Mouse (Mus musculus) embryonic facial prominence, embryonic 13.5 days (tissue): ENCODE data around the gene Kcnj9. TPM values are rescaled to one million over a fixed set of nuclear protein-coding genes. Genes with fewer than 3 reads are reported as not detected.
A peak's percentile ranks its signal among the peaks of the same experiment; 100 is the strongest.

ENCODE experiments used
- ATAC-seq: fragments of 200-750 bp; cut with Nextera tagmentation; 2 replicates; pipeline ENCODE4 v1.8.0; 2017; ENCODE audit warnings: low read depth; ENCODE audit not compliant: insufficient number of reproducible peaks, insufficient read depth, low FRiP score, low TSS enrichment
- H3K27ac ChIP-seq: fragments of 300-500 bp; sonication (generic); 2 replicates; pipeline ENCODE4 v1.5.1; 2015; ENCODE audit warnings: moderate library complexity, mild to moderate bottlenecking, inconsistent platforms
- H3K27me3 ChIP-seq: fragments of 300-500 bp; sonication (generic); 2 replicates; pipeline ENCODE4 v1.6.1; 2015; ENCODE audit warnings: mild to moderate bottlenecking, inconsistent platforms
- H3K36me3 ChIP-seq: fragments of 300-500 bp; sonication (generic); 2 replicates; pipeline ENCODE4 v1.6.1; 2015; ENCODE audit warnings: mild to moderate bottlenecking, inconsistent platforms
- H3K4me1 ChIP-seq: fragments of 300-500 bp; sonication (generic); 2 replicates; pipeline ENCODE4 v1.6.1; 2015; ENCODE audit warnings: inconsistent platforms
- H3K4me2 ChIP-seq: fragments of 300-500 bp; sonication (generic); 2 replicates; pipeline ENCODE4 v1.6.1; 2015; ENCODE audit warnings: moderate library complexity, mild to moderate bottlenecking, inconsistent platforms
- H3K4me3 ChIP-seq: fragments of 300-500 bp; sonication (generic); 2 replicates; pipeline ENCODE4 v1.5.1; 2015; ENCODE audit warnings: mild to moderate bottlenecking, inconsistent platforms
- H3K9ac ChIP-seq: fragments of 300-500 bp; sonication (generic); 2 replicates; pipeline ENCODE4 v1.6.1; 2015; ENCODE audit warnings: mild to moderate bottlenecking, inconsistent platforms
- H3K9me3 ChIP-seq: fragments of 300-500 bp; sonication (generic); 2 replicates; pipeline ENCODE4 v1.6.1; 2016; ENCODE audit warnings: inconsistent platforms
- WGBS: fragments of 180-500 bp; shearing (Covaris S2); methylation state at CpG from one replicate; pipeline ENCODE4 v1.1.7; 2015; ENCODE audit warnings: mixed read lengths; 5-methylcytosine and 5-hydroxymethylcytosine counted together
- polyA plus RNA-seq: library from polyadenylated mRNA; unstranded; fragments of >200 nt; fragmentation: Nextera tagmentation; extraction: Ambion mirVana; gene quantifications from 2 replicates; pipeline ENCODE4 v1.2.1, GENCODE M21; 2015

The Kcnj9 gene
- 0.07 TPM in 1 of 2 replicates, not detected in the other for polyA plus RNA-seq

DNA sequence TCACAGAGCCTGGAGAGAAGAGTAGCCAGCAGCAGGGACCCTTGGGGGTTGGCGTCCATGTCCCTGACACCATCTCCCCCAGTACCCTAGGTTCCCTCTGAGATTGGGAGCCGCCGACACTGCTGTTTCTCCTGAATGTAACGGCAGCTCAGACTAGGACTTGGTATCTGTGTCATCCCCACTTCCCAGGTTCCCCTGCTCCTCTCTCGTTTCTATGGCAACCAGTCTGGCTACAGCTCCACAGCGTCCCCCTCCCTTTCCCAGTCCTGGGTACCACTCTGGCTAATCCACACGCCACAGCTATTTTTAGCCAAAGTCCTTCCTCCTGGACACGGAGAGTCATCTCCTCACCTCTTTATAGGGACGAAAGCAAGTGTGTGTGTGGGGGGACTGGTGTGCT lies at the start of gene Kcnj9:
Gene Kcnj9 (minus strand): TSS at position 188 of the 400 bp plus-strand sequence.
- no peak for ATAC-seq
- WGBS, result 35% methylated on average over 9 of the region's 9 CpGs
- H3K27me3 ChIP-seq, result peaks cover 79% of the 10 kb centered on the region
- no peaks in the 10 kb centered on the region for H3K9me3 ChIP-seq
- peaks cover 8% of the 10 kb centered on the region; the same call in 1 of the 2 replicates for H3K4me1 ChIP-seq
- H3K9ac ChIP-seq, result no peak within 1 kb of the TSS
- no peak within 1 kb of the TSS for H3K4me2 ChIP-seq
- H3K36me3 ChIP-seq, result no peaks in the 10 kb centered on the region
- H3K27ac ChIP-seq, result no peak within 1 kb of the TSS
- no peak within 1 kb of the TSS for H3K4me3 ChIP-seq

DNA sequence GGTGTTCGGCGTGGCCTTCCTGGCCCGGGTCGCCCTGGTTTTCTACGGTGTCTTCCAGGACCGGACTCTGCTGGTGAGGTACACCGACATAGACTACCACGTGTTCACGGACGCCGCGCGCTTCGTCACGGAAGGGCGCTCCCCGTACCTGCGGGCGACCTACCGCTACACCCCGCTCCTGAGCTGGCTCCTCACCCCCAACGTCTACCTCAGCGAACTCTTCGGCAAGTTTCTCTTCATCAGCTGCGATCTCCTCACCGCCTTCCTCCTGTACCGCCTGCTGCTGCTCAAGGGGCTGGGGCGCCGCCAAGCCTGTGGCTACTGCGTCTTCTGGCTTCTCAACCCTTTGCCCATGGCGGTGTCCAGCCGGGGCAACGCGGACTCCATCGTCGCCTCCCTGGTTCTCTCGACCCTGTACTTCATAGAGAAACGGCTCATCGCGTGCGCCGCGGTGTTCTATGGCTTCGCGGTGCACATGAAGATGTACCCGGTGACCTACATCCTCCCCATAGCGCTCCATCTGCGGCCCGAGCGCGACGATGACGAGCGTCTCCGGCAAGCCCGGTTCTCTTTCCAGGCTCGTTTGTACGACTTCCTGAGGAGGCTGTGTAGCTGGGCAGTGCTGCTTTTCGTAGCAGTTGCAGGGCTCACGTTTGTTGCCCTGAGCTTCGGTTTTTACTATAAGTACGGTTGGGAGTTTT lies 47.8 kb upstream of the Kcnj9 start:
- H3K4me2 ChIP-seq, result peak overlapping the region; percentile 98
- ATAC-seq, result peak; percentile 54; the same call in 1 of the 2 replicates

DNA sequence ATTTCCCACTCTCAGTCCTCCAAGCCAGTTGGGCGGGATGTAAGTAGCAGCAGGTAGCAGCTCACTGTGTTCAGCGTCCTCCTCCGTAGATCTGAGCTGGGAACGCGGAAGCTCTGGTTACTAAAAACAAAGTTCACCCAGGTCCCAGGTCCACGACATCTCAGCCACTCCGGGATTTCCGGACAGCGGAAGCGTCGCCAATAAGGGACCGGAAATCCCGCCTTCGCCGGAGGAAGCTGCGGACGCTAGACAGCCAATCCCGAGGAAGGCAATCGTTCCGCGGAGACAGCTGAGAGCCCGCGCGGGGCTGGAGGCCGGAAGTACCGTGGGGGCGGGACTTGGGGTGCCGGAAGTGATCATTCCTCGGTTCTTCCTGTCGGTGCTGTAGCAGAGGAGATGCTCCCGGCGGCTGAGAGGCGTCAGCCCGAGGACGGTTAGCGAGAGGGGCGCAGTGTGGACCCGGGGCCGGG lies 47.1 kb upstream of the Kcnj9 start, which contains the start of gene Pigm:
Gene Pigm (plus strand): TSS at position 349 of the 470 bp plus-strand sequence.
- Histone ChIP-seq H3K4me3 (peak within 1 kb of the TSS; percentile 97), H3K4me2 (peak within 1 kb of the TSS; percentile 98), H3K9ac (peak within 1 kb of the TSS; percentile 92), H3K36me3 (peaks cover 21% of the 10 kb centered on the region), H3K4me1 (peaks cover 29% of the 10 kb centered on the region), H3K27me3 (no peaks in the 10 kb centered on the region), H3K9me3 (no peaks in the 10 kb centered on the region), H3K27ac (peak within 1 kb of the TSS; percentile 84)
- WGBS, result under 1% methylated on average over 39 of the region's 39 CpGs
- peak; percentile 95 for ATAC-seq

More for the DNA sequence above, 47.8 kb upstream of the Kcnj9 start:
- H3K9ac ChIP-seq, result peak overlapping the region; percentile 92
- no peaks in the 10 kb centered on the region for H3K9me3 ChIP-seq
- H3K4me3 ChIP-seq, result peak overlapping the region; percentile 97
- H3K27ac ChIP-seq, result peak overlapping the region; percentile 57
- H3K4me1 ChIP-seq, result peaks cover 29% of the 10 kb centered on the region
- H3K27me3 ChIP-seq, result no peaks in the 10 kb centered on the region
- H3K36me3 ChIP-seq, result peaks cover 28% of the 10 kb centered on the region
- WGBS, result 3% methylated on average over 61 of the region's 62 CpGs

DNA sequence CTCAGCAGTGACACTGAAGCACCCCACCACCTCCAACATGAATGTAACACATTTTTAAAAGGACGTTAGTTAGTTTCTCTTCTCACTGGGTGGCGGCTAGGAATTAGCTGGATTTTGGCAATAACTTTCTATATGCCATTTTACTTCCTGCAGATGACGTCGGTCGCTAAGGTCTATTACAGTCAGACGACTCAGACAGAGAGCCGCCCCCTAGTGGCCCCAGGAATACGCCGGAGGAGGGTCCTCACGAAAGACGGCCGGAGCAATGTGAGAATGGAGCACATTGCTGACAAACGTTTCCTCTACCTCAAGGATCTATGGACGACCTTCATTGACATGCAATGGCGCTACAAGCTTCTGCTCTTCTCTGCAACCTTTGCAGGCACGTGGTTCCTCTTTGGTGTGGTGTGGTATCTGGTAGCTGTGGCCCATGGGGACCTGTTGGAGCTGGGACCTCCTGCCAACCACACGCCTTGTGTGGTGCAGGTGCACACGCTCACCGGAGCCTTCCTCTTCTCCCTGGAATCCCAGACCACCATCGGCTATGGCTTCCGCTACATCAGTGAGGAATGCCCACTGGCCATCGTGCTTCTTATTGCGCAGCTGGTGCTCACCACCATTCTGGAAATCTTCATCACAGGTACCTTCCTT lies 39.8 kb upstream of the Kcnj9 start:
- peaks cover 14% of the 10 kb centered on the region for H3K27me3 ChIP-seq
- no peaks in the 10 kb centered on the region for H3K36me3 ChIP-seq
- no peak overlapping the region for H3K9ac ChIP-seq
- H3K4me2 ChIP-seq, result peak overlapping the region; percentile 41
- no peak overlapping the region for H3K4me3 ChIP-seq
- 0 out of 2 replicates have a peak, but pooled peaks cover 7% of the 10 kb centered on the region for H3K4me1 ChIP-seq
- no peaks in the 10 kb centered on the region for H3K9me3 ChIP-seq
- WGBS, result 29% methylated on average over 23 of the region's 23 CpGs
- no peak for ATAC-seq
- no peak overlapping the region for H3K27ac ChIP-seq

DNA sequence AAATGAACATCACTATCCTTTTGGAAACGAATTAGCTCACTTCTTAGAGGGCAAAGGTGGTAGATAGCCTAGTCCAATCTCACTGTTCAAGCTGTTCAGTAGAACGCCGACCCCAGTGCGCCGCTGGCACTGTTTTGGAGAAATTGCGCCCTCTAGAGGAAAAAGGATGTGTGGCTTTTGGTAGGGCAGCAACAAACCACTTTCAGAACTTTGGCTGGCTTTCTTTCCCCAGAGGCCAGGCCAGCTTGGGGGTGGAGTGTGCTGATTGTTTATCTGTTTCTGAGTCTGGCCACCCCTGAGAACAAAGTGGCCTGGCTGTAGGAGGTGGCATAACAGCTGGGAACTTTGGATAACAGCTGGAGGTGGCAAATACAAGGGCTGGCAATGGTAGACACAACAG lies 35.6 kb upstream of the Kcnj9 start:
- 12% methylated on average over 6 of the region's 6 CpGs for whole genome bisulfite sequencing
- Histone ChIP-seq H3K4me1 (0 out of 2 replicates have a peak, but pooled peaks cover 7% of the 10 kb centered on the region), H3K4me2 (no peak overlapping the region), H3K9me3 (no peaks in the 10 kb centered on the region), H3K36me3 (no peaks in the 10 kb centered on the region), H3K4me3 (no peak overlapping the region), H3K27ac (no peak overlapping the region), H3K9ac (no peak overlapping the region), H3K27me3 (peaks cover 11% of the 10 kb centered on the region)
- no peak for ATAC-seq

DNA sequence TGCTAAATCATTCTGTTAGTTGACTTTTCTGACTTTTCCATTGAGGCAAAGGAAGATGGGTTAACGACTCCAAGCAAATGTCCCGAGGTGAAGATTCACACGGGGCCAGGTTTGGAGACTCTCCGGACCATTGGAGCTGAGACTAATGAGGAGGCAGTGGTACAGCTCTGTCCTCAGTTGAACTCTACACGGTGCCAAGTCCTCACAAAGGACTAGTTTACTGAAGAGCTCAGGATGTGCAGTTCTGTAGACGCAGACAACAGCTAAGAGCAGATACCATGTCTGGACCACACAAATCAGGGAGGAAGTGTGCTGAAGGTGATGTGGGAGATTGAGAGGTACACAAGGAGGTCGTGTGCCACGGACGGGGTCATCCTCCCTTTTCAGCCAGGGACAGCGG lies 29.2 kb upstream of the Kcnj9 start:
- no peaks in the 10 kb centered on the region for H3K9me3 ChIP-seq
- H3K27me3 ChIP-seq, result peaks cover 23% of the 10 kb centered on the region; the same call in 1 of the 2 replicates
- H3K4me3 ChIP-seq, result no peak overlapping the region
- H3K36me3 ChIP-seq, result no peaks in the 10 kb centered on the region
- no peak overlapping the region for H3K4me2 ChIP-seq
- no peak overlapping the region for H3K9ac ChIP-seq
- H3K4me1 ChIP-seq, result no peaks in the 10 kb centered on the region
- WGBS, result 76% methylated on average over 10 of the region's 10 CpGs
- ATAC-seq, result no peak
- no peak overlapping the region for H3K27ac ChIP-seq

DNA sequence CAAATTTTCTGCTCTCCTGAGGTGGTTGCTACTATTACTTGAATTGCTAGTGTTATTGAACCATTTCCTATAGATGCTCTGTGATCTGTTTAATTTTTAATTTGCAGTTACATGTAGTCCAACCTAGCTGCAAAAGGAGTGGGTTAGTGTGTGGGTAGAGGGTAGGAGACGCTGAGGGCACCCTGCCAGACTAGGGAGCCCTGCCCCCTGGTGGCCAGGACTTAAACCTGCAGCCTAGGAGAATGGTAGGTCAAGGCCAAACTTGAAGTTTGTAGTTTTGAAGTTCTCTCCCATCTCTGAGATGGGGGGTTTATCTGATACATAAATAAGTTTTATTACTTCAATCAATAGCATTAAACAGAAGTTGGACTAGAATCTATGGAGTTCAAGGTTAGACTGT lies 28.4 kb upstream of the Kcnj9 start:
- ATAC-seq, result no peak
- WGBS, result 0% methylated on average over 1 of the region's 1 CpGs
- H3K27me3 ChIP-seq, result peaks cover 26% of the 10 kb centered on the region; the same call in 1 of the 2 replicates

DNA sequence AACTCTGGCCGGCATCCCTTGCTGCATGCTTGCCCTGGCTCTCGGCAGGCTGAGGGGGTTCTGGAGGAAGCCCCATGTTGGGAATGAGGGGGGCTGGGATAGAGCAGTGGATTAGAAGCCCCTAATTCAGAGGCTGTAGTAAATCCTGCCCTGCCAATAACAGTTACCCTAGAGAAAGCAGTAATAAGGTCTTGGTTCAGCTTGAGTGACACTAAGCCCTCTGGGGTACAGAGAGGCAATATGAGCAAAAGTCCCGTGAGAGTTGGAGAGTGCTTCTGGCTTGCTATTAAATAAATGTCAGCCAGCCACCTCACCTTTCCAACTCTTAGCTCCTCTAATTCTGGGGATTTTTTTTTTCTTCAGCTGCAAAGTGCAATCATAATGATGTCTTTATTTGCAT lies 26.2 kb upstream of the Kcnj9 start:
- H3K4me1 ChIP-seq, result peaks cover 4% of the 10 kb centered on the region
- no peak overlapping the region for H3K4me3 ChIP-seq
- H3K9ac ChIP-seq, result no peak overlapping the region
- 30% methylated on average over 3 of the region's 3 CpGs for WGBS
- H3K4me2 ChIP-seq, result no peak overlapping the region
- ATAC-seq, result no peak
- H3K27me3 ChIP-seq, result peaks cover 45% of the 10 kb centered on the region
- no peaks in the 10 kb centered on the region for H3K9me3 ChIP-seq
- H3K36me3 ChIP-seq, result no peaks in the 10 kb centered on the region
- H3K27ac ChIP-seq, result no peak overlapping the region

More for the DNA sequence above, 28.4 kb upstream of the Kcnj9 start:
- Histone ChIP-seq H3K9ac (no peak overlapping the region), H3K36me3 (no peaks in the 10 kb centered on the region), H3K27ac (no peak overlapping the region), H3K4me1 (no peaks in the 10 kb centered on the region), H3K4me3 (no peak overlapping the region), H3K4me2 (no peak overlapping the region), H3K9me3 (no peaks in the 10 kb centered on the region)

DNA sequence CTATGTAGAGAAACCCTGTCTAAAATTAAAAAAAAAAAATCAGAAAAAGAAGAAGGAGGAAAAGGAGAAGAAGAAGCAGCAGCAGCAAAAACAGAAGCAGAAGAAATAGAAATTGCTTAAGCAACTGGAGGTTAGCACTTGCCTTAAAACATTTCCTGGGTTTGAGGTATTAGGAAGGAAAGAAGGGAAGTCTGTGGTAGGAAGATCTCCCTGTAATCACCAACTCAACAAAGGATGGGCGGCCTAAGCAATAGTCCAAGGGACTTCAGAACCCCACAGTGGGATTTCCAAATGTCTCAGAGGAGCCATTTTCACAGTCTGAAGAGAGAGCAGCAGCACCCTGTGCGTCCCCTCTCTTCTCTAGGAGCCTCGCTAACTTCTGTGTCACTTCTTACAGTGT lies 23.3 kb upstream of the Kcnj9 start:
- Histone ChIP-seq H3K4me3 (no peak overlapping the region), H3K9me3 (no peaks in the 10 kb centered on the region), H3K36me3 (no peaks in the 10 kb centered on the region), H3K4me1 (peaks cover 11% of the 10 kb centered on the region), H3K4me2 (no peak overlapping the region), H3K9ac (no peak overlapping the region), H3K27me3 (peaks cover 49% of the 10 kb centered on the region), H3K27ac (no peak overlapping the region)
- no peak for ATAC-seq
- WGBS, result 82% methylated on average over 3 of the region's 3 CpGs

DNA sequence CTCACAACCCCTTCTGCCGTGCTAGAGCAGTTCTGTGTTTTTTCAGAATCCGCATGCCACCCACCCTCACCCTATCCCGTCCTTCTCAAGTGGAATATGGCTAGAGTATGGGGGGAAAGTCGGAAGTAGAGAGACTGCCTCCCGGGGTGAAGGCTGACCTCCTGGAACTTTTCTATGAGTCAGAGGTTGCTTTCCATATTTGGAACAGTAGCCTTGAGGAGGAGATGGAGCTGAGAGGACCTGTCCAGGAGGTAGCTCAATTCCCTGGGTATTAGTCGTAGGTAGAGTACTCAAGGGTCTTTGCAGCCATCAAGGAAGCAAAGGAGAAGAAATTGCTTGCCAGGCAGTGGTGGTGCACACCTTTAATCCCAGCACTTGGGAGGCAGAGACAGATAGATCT lies 22.9 kb upstream of the Kcnj9 start:
- no peaks in the 10 kb centered on the region for H3K36me3 ChIP-seq
- ATAC-seq, result no peak
- no peaks in the 10 kb centered on the region for H3K9me3 ChIP-seq
- peaks cover 49% of the 10 kb centered on the region for H3K27me3 ChIP-seq
- H3K4me3 ChIP-seq, result no peak overlapping the region
- H3K4me1 ChIP-seq, result peaks cover 11% of the 10 kb centered on the region
- no peak overlapping the region for H3K4me2 ChIP-seq
- H3K9ac ChIP-seq, result no peak overlapping the region
- 81% methylated on average over 6 of the region's 6 CpGs for WGBS
- H3K27ac ChIP-seq, result no peak overlapping the region

DNA sequence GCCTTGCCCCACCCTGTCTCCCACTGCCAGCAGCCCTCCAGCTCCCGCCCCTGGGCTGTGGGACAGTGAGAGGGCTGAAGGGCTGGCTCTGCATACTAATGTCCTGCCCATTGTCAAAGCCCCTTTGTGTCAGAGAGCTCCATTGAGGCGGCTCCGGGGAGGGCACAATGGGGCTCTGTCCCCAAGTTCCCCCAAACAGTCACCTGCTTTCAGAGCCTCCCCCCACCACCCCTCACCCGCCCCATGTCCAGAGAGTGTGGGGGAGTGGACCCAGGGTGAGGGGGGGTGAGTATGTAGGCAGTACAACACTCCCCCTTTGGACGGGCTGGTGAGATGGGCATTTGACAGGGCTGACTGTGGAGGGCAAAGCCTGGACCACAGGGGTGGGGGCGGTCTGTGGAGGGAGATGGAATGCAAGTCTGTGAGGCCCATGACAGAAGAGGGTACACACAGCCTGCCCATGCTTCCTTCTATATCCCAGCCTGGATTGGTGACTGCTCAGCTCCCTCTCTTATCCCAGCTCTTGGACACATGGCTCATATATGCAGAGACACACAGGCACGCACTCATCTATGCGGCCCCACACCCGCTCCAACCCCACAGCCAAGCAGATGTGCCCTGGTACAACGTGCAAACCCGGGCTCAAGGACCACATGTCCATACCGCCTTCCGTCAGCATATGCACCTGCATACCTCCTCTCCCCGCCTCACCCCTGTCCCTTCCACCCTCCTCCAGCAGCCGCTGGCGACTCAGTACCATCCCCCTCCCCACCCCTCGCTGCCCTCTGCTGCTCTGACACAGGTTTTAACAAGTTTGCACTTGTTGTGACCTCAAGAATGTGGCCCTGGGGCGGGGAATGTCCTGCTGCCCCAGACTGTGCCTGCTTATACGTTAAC lies 21.0 kb upstream of the Kcnj9 start:
- Histone ChIP-seq H3K9ac (no peak overlapping the region), H3K4me1 (peaks cover 11% of the 10 kb centered on the region), H3K27ac (no peak overlapping the region), H3K36me3 (no peaks in the 10 kb centered on the region), H3K4me2 (0 out of 2 replicates have a peak overlapping the region, but pooled peaks have one; percentile 7), H3K9me3 (no peaks in the 10 kb centered on the region), H3K4me3 (no peak overlapping the region), H3K27me3 (peaks cover 47% of the 10 kb centered on the region)
- WGBS, result 7% methylated on average over 19 of the region's 19 CpGs
- ATAC-seq, result peak; percentile 60; the same call in 1 of the 2 replicates
